Mouse (Mus musculus) neural tube, embryonic 15.5 days (tissue): ENCODE measurements at regions not wholly inside any gene's neighbourhood (a gene's known extent, or its start where the extent isn't known, plus 50 kb on each side); places are given as distances from the start of the nearest gene placed in this dataset.

ENCODE experiments used
- ATAC-seq: fragments of 200-750 bp; cut with Nextera tagmentation; 2 replicates; pipeline ENCODE4 v1.8.0; 2017; ENCODE audit warnings: mild to moderate bottlenecking, moderate TSS enrichment, moderate library complexity; ENCODE audit not compliant: low FRiP score
- H3K27ac ChIP-seq: fragments of 300-500 bp; sonication (generic); replicated peaks from 2 replicates; pipeline ENCODE4 v1.5.1; 2015; ENCODE audit warnings: mild to moderate bottlenecking, inconsistent platforms
- H3K27me3 ChIP-seq: fragments of 300-500 bp; sonication (generic); replicated peaks from 2 replicates; pipeline ENCODE4 v1.6.1; 2015; ENCODE audit warnings: inconsistent platforms
- H3K36me3 ChIP-seq: fragments of 300-500 bp; sonication (generic); 2 replicates; pipeline ENCODE4 v1.6.1; 2015; ENCODE audit warnings: inconsistent platforms
- H3K4me1 ChIP-seq: fragments of 300-500 bp; sonication (generic); 2 replicates; pipeline ENCODE4 v1.6.1; 2015; ENCODE audit warnings: inconsistent platforms
- H3K4me2 ChIP-seq: fragments of 300-500 bp; sonication (generic); 2 replicates; pipeline ENCODE4 v1.6.1; 2015; ENCODE audit warnings: inconsistent platforms, mild to moderate bottlenecking, moderate library complexity
- H3K4me3 ChIP-seq: fragments of 300-500 bp; sonication (generic); replicated peaks from 2 replicates; pipeline ENCODE4 v1.5.1; 2015; ENCODE audit warnings: mild to moderate bottlenecking, inconsistent platforms
- H3K9ac ChIP-seq: fragments of 300-500 bp; sonication (generic); replicated peaks from 2 replicates; pipeline ENCODE4 v1.6.1; 2015; ENCODE audit warnings: mild to moderate bottlenecking, inconsistent platforms
- H3K9me3 ChIP-seq: fragments of 300-500 bp; sonication (generic); replicated peaks from 2 replicates; pipeline ENCODE4 v1.6.1; 2016; ENCODE audit warnings: inconsistent platforms
- WGBS: fragments of 180-500 bp; shearing (Covaris S2); methylation state at CpG from one replicate; pipeline ENCODE4 v1.1.7; 2015; ENCODE audit warnings: mixed read lengths; 5-methylcytosine and 5-hydroxymethylcytosine counted together

DNA sequence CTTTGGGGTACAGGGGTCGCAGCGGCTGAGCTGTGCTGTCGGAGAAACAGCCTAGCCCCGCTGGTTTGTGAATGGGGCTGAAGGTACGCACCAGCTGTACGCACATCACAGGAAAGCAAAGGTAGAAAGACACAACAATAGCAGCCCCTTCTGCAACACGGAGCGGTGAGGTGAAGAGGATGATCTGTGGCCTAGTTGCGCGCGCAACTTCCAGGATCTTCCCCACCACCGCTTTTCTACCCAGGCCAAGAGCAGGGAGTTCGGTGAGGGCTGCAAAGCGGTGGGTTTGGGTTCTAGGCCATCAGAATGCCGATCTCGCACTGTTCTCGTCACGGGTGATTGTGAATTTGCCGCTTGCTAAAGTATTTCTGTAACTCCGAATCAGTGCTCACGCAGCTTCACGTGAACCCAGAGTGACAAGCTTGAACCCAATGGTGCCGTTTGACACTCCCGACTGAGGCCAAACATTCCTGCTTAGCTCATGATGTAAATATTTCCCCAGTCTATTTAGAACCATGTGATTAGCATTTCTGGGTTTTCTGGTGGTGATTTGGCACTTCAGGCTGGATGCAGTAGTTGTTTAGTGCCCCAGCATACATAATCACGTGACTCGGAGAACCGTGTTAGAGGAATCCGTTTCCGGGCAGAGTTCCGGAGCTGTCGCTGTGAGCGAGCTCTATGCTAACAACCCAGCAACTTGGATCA, 54.7 kb downstream of the Cryaa start:
- no peak overlapping the region for H3K9ac ChIP-seq
- no peak overlapping the region for H3K27ac ChIP-seq
- H3K4me2 ChIP-seq: no peak overlapping the region
- no peaks in the 10 kb centered on the region for H3K9me3 ChIP-seq
- H3K4me1 ChIP-seq: no peaks in the 10 kb centered on the region
- no peaks in the 10 kb centered on the region for H3K36me3 ChIP-seq
- 92% methylated on average over 32 of the region's 32 CpGs for WGBS
- H3K27me3 ChIP-seq: no peaks in the 10 kb centered on the region
- no peak overlapping the region for H3K4me3 ChIP-seq
- ATAC-seq: no peak

DNA sequence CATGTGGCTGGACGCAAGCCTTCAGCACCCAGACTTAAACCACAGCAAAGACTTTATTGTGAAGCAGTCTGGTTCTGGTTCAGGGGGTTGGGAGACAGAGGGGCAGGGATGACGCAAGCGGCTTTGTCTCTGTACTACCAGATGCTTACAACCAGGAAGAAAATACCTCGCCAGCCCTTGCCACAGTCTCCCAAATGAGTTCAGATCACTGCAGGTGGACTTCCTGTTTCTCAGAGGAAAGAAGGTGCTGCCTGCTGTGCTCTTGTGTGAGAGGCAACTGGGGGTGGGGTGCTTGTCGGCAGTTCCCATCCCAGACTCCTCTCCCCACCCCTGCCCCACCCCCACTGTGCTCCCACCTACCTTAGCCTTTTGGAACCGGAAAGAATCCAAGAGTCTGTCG, 56.9 kb downstream of the Cryaa start:
- H3K4me3 ChIP-seq: no peak overlapping the region
- WGBS: 51% methylated on average over 7 of the region's 7 CpGs
- H3K27me3 ChIP-seq: no peaks in the 10 kb centered on the region
- no peak for ATAC-seq
- H3K36me3 ChIP-seq: no peaks in the 10 kb centered on the region
- H3K9ac ChIP-seq: no peak overlapping the region
- no peak overlapping the region for H3K27ac ChIP-seq
- 0 out of 2 replicates have a peak, but pooled peaks cover 4% of the 10 kb centered on the region for H3K4me1 ChIP-seq
- no peaks in the 10 kb centered on the region for H3K9me3 ChIP-seq
- no peak overlapping the region for H3K4me2 ChIP-seq

DNA sequence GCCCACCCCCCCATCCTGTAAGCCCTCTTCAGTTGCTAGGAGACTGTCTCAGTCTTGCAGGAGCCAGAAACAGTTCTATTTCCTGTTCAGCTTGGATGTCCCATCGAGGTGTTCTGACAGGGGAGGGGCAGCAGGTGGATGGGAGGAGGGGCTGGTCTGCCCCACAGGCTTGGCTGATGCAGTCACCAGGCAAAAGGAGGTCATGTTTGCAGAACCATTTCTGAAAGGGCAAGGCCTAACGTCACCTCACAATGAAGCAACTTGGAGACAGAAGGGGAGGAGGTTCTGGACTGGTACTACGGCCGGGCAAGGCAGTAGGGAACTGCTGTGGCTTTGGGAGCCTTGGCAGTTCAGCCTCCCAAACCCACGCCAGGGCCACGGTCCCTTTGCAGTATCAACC, 59.1 kb downstream of the Cryaa start:
- H3K4me3 ChIP-seq: no peak overlapping the region
- ATAC-seq: no peak
- H3K27ac ChIP-seq: no peak overlapping the region
- no peak overlapping the region for H3K4me2 ChIP-seq
- H3K9ac ChIP-seq: no peak overlapping the region
- H3K36me3 ChIP-seq: no peaks in the 10 kb centered on the region
- H3K27me3 ChIP-seq: no peaks in the 10 kb centered on the region
- H3K4me1 ChIP-seq: 0 out of 2 replicates have a peak, but pooled peaks cover 5% of the 10 kb centered on the region
- H3K9me3 ChIP-seq: no peaks in the 10 kb centered on the region
- WGBS: 90% methylated on average over 6 of the region's 6 CpGs

DNA sequence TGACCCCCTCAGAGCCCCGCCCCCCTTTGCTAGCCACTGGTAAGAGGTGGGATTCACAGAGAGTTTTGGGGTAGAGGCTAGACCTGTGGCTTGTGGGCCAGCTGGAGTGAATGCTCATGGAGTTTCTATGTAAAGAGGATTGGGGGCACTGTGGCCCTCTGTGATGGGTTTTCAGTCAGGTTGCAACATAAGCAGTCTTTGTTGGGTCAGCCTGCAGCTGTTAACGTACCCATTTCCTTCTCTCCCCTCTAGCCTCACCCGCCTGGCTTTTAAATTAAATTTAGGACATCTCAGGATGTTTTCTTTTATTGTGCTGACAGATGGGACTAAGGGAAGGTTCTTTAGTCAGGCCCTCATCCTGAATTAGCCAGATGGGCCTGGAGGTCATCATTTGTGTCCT, 60.6 kb downstream of the Cryaa start:
- H3K9me3 ChIP-seq: no peaks in the 10 kb centered on the region
- no peaks in the 10 kb centered on the region for H3K27me3 ChIP-seq
- H3K4me1 ChIP-seq: 0 out of 2 replicates have a peak, but pooled peaks cover 5% of the 10 kb centered on the region
- no peak overlapping the region for H3K9ac ChIP-seq
- H3K4me2 ChIP-seq: no peak overlapping the region
- no peak overlapping the region for H3K4me3 ChIP-seq
- no peaks in the 10 kb centered on the region for H3K36me3 ChIP-seq
- 59% methylated on average over 3 of the region's 3 CpGs for WGBS
- no peak for ATAC-seq
- H3K27ac ChIP-seq: no peak overlapping the region

DNA sequence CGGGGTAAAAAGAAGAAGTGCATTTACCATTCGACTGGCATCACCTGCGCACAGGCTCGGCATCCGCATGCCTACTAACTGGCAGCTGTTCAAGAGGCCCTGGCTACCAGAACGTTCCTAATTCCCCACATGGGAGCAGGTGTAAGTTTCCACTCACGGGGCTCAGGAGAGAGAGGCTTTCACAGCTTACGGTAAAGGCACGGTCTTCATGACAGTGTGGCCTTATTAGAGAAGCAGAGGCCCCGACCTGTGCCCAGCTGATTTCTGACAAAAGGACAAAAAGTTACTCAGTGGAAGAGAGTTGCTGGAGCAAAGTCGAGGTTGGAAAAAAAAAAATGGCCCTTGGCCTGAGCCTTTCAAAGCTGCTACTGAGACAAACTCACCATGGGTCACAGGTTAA, 62.0 kb downstream of the Cryaa start:
- no peak overlapping the region for H3K9ac ChIP-seq
- WGBS: 39% methylated on average over 11 of the region's 11 CpGs
- no peaks in the 10 kb centered on the region for H3K9me3 ChIP-seq
- H3K4me3 ChIP-seq: no peak overlapping the region
- H3K4me1 ChIP-seq: 0 out of 2 replicates have a peak, but pooled peaks cover 5% of the 10 kb centered on the region
- H3K4me2 ChIP-seq: no peak overlapping the region
- ATAC-seq: no peak
- no peak overlapping the region for H3K27ac ChIP-seq
- no peaks in the 10 kb centered on the region for H3K27me3 ChIP-seq
- H3K36me3 ChIP-seq: no peaks in the 10 kb centered on the region

DNA sequence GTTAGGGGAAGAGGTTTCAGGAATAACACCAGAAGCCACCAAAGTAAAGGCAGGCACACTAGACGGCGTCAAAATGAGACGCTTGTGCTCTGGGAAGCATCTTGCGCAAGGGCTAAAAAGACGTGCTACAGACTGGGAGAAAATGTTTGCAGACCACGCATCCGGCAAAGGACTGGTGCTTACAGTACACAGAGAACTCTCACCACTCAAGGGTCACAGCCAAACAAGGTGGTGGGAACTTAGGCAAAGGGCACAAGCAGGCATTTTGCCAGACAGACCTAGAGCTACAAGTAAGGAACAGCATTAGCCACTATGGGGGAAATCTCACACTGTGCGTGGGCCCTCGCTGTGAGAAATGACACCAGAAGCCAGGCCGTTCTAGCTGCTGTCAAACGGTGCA, 62.5 kb downstream of the Cryaa start:
- no peak overlapping the region for H3K27ac ChIP-seq
- H3K9me3 ChIP-seq: no peaks in the 10 kb centered on the region
- no peak for ATAC-seq
- no peak overlapping the region for H3K4me2 ChIP-seq
- WGBS: 81% methylated on average over 11 of the region's 11 CpGs
- 0 out of 2 replicates have a peak, but pooled peaks cover 5% of the 10 kb centered on the region for H3K4me1 ChIP-seq
- H3K9ac ChIP-seq: no peak overlapping the region
- H3K4me3 ChIP-seq: no peak overlapping the region
- no peaks in the 10 kb centered on the region for H3K36me3 ChIP-seq
- no peaks in the 10 kb centered on the region for H3K27me3 ChIP-seq

DNA sequence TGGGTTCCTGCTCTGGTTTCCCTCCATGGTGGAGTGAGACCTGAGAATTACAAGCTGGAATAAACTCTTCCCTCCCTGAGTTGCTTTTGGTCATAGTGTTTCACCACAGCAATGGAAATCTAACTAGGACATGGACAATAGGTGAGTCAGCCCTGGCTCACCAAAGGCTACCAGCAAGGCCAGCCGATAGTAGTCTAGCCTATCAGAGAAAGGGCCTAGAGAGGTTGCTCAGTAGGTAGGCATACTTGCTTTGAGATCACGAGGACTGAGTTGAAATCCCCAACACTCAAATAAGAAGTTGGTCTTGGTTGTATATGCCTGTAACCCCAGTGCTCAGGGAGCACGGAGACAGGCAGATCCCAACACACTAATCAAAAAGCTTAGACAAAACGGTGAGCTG, 66.0 kb downstream of the Cryaa start:
- Histone ChIP-seq H3K9me3 (no peaks in the 10 kb centered on the region), H3K36me3 (no peaks in the 10 kb centered on the region), H3K9ac (no peak overlapping the region), H3K27ac (no peak overlapping the region), H3K4me3 (no peak overlapping the region), H3K27me3 (no peaks in the 10 kb centered on the region), H3K4me1 (peaks cover 13% of the 10 kb centered on the region; the same call in 1 of the 2 replicates), H3K4me2 (no peak overlapping the region)
- 91% methylated on average over 4 of the region's 4 CpGs for WGBS
- no peak for ATAC-seq

DNA sequence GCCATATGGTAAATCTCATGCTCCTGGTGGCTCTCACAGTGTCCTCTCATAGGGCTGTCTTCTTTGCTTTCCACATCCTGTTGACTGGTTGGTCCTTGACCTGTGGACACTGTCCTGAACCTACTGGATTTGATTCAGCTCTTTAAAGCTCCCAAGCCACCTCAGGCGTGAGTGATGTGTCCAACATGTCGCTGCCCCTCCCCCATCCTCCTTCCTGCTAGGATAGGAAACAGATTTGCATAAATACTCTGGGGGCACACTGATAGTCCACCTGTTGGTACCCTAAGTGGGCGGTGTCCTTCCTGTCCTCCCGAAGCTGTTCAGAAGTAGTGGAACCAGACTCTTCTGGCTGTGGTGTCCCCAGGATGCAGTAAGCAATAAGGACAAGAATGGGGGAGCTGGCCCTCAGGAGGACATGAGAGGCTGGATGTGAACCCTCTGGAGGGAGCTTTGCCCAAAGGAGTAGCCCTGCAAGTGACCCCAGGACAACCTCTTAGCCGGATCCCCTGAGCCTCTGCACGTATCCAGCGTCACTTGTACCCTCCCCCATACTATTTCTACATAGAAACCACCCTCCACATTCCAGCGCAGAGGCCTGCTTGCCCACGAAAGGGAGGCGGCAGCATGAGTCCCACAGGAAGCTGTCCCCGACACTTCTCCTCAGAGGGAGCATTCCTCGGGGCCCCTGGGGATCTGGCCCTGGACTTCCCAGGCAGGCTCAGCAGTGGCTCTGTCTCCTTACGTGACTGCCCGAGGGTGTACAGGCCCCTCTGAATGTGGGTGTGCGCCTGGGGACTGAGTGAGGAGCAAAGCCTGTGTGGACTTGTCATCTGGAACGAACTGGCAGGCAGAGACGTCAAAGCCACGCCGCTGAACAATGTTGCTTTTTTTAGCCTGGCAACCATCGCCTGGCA, 68.8 kb downstream of the Cryaa start:
- peaks cover 8% of the 10 kb centered on the region; the same call in 1 of the 2 replicates for H3K4me1 ChIP-seq
- no peak for ATAC-seq
- no peak overlapping the region for H3K9ac ChIP-seq
- WGBS: 54% methylated on average over 20 of the region's 20 CpGs
- H3K4me3 ChIP-seq: no peak overlapping the region
- no peak overlapping the region for H3K27ac ChIP-seq
- H3K36me3 ChIP-seq: no peaks in the 10 kb centered on the region
- no peaks in the 10 kb centered on the region for H3K27me3 ChIP-seq
- H3K4me2 ChIP-seq: no peak overlapping the region
- H3K9me3 ChIP-seq: no peaks in the 10 kb centered on the region

DNA sequence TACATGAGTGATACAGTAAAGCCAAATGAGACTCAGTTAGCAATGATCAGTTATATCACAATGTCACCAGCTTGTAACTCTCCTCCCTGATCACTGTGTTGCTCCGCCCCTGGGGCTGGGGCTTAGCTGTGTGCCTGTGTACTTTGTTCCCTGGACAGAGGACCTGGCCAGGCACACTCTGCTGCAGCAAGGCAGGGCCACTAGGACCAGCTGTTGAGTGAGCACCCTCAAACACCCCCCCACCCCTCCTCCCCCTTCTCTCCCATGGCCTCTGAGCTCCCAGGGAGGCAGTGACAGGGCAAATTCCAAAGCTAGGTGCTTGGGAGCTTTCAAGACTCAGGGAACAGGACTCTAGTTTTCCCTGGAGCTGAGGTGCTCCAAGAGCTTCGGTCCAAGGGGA, 70.0 kb downstream of the Cryaa start:
- H3K36me3 ChIP-seq: no peaks in the 10 kb centered on the region
- 81% methylated on average over 2 of the region's 2 CpGs for WGBS
- H3K4me3 ChIP-seq: no peak overlapping the region

DNA sequence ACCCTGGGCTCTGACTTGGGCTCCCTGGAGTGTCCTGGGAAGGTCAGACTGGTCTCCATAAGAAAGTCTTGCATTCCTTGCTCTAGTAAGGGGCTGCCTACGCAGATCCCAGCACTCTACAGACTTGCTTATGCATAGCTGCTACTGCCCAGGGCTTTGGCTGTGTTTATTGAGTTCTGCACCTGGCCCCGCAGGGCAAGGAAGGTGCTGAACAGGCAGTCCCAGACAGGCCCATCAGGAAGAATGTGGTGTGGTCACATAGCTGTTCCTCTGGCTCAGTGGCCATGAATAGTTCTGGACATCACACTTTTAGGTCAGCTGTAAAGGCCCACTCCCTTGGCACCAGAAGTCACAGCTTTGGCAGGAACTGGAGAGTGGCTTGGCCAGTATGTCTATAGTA, 70.6 kb downstream of the Cryaa start:
- Histone ChIP-seq H3K9ac (no peak overlapping the region), H3K4me2 (no peak overlapping the region), H3K4me1 (peaks cover 8% of the 10 kb centered on the region; the same call in 1 of the 2 replicates), H3K4me3 (no peak overlapping the region), H3K27me3 (no peaks in the 10 kb centered on the region), H3K9me3 (no peaks in the 10 kb centered on the region), H3K36me3 (no peaks in the 10 kb centered on the region), H3K27ac (no peak overlapping the region)
- ATAC-seq: no peak
- WGBS: 87% methylated on average over 2 of the region's 2 CpGs

More for the DNA sequence above, 70.0 kb downstream of the Cryaa start:
- no peak overlapping the region for H3K9ac ChIP-seq
- H3K9me3 ChIP-seq: no peaks in the 10 kb centered on the region
- no peak for ATAC-seq
- H3K4me2 ChIP-seq: no peak overlapping the region
- no peak overlapping the region for H3K27ac ChIP-seq
- no peaks in the 10 kb centered on the region for H3K27me3 ChIP-seq
- peaks cover 8% of the 10 kb centered on the region; the same call in 1 of the 2 replicates for H3K4me1 ChIP-seq

DNA sequence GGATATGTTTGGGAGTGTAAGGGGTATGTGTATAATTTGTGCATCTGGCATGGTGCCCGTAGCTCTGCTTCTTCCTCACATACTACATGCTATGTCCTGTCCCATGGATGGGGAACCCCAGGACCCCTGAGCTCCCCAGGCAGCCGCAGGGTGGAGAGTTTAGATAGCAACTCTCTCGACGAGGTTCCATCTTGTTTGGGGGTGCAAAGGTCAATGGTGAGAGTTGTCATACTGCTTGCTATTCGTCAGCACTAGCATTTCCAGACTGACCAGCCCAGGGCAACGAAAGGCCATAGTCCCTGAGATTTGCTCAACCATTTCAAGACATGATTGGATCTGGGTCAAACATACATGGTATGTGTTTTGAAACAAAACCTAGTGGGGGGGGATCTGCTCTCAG, 71.4 kb downstream of the Cryaa start:
- WGBS: 80% methylated on average over 6 of the region's 6 CpGs
- peaks cover 8% of the 10 kb centered on the region; the same call in 1 of the 2 replicates for H3K4me1 ChIP-seq
- no peak overlapping the region for H3K9ac ChIP-seq
- no peaks in the 10 kb centered on the region for H3K27me3 ChIP-seq
- no peak overlapping the region for H3K4me3 ChIP-seq
- H3K9me3 ChIP-seq: no peaks in the 10 kb centered on the region
- H3K4me2 ChIP-seq: no peak overlapping the region
- no peak for ATAC-seq
- H3K36me3 ChIP-seq: no peaks in the 10 kb centered on the region
- no peak overlapping the region for H3K27ac ChIP-seq

DNA sequence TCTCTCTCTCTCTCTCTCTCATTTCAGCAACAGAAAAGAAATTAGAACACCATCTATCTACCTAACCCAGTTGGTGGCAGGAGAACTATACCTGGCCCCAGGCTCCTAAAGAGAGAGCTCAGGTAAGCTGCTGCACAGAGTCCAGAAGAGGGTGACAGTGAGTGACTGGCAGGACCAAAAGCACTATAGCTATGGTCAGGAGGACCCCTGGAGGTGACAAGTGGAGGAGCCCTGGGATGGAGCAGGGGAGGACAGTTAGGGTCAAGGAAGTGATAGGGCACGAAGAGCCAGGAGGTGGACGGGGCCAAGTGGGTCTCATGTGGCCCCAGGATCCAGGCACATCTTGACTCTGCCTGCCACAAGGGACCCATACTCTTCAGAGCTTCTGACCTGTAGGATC, 73.7 kb downstream of the Cryaa start:
- no peak overlapping the region for H3K4me2 ChIP-seq
- H3K36me3 ChIP-seq: no peaks in the 10 kb centered on the region
- no peak overlapping the region for H3K4me3 ChIP-seq
- WGBS: 74% methylated on average over 2 of the region's 2 CpGs
- H3K4me1 ChIP-seq: peaks cover 7% of the 10 kb centered on the region; the same call in 1 of the 2 replicates
- H3K9ac ChIP-seq: no peak overlapping the region
- ATAC-seq: no peak
- no peaks in the 10 kb centered on the region for H3K27me3 ChIP-seq
- no peaks in the 10 kb centered on the region for H3K9me3 ChIP-seq
- no peak overlapping the region for H3K27ac ChIP-seq
